Mouse (Mus musculus): Measurements from ENCODE around the gene Tln1.

- TF ChIP-seq CTCF (IDR thresholded peaks at IDR 0.05; ENCODE audit: low read depth, low read length) (no peak), POLR2A (IDR thresholded peaks at IDR 0.05; ENCODE audit: borderline replicate concordance, low read depth, low read length) (no peak)
Observed at GRCm38 (mm10) chr4:43575356-43575755, 12.9 kb upstream of the Tln1 start.

Data from bone marrow macrophage, adult 2 months (primary cell).